Mouse (Mus musculus) activated CD4-positive, CD25-positive, alpha-beta regulatory T cell (primary cell): ENCODE measurements around the gene Ndufb2. TPM values are rescaled to one million over a fixed set of nuclear protein-coding genes. Genes with fewer than 3 reads are reported as not detected.

Source experiments
- polyA plus RNA-seq, 2 experiments: library from polyadenylated mRNA; unstranded; fragments of 100-300 nt; shearing (Covaris generic); gene quantifications; one replicate each; pipeline ENCODE4 v1.2.1; 2017

Ndufb2 gene
- polyA plus RNA-seq, result 100 to 1,000 TPM; 151 to 161 TPM

GRCm38 (mm10) chr6:39592401-39593214 lies at the start of gene Ndufb2:
Gene Ndufb2 (plus strand): TSS chr6:39592574.

GRCm38 (mm10) chr6:39557723-39558261 lies 34.6 kb upstream of the Ndufb2 start, which contains the start of gene Dennd2a:
Gene Dennd2a (minus strand): TSS chr6:39557867.

DNA sequence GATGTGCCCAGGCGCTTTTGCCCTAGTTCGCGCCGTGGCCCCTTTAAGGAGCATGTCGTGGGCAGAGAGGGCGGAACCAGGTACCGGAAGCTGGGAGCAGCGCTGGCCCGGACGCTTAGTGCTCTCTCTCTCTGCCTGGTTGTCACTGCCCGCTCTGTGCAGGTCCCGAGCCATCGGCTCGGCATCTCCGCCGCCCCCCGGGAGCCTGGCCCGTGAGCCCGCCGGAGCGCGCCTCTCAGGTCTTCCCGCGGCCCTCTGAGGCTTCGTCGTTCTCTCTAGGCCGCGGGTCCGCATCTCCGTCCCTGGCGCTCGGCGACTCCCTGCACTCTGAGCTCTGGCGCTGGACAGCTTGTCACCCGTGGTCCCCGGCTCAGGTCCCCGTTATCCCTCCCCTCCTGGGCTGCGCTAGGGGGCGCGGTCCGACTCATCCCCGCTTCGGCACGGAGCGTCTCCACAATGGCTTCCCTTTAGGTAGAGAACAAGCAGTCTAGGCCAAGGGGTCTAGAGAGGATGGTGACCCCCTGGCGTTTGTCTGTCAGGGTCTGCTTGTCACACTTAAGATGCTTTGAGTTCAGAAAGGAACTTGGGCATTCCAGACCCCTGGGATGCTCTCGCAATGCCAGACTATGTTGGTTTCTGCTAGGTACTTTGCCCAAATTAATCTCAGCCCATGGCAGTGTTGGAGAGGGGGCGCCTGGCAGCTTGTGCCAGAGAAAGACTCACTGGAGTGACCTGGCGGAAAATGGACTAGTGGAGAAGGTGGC lies 18.4 kb upstream of the Ndufb2 start, which contains the start of gene Adck2:
Adck2 (plus strand) TSS at position 83 of the 764 bp plus-strand sequence.

GRCm38 (mm10) chr6:39585517-39585916 lies 6.9 kb upstream of the Ndufb2 start, which contains the start of gene Gm42420:
Gene Gm42420 (plus strand): TSS chr6:39585753.

Other genes with a start within 250 kb of the Ndufb2 start
- 10 to 100 TPM; 45.4 to 62.5 TPM for gene Slc37a3, start 214.9 kb upstream of the Ndufb2 start, polyA plus RNA-seq
- 10 to 100 TPM; 56.4 to 78.6 TPM for gene Rab19, start 211.4 kb upstream of the Ndufb2 start, polyA plus RNA-seq
- gene Mkrn1, start 172.1 kb upstream of the Ndufb2 start, polyA plus RNA-seq, result 100 to 1,000 TPM; 193 to 202 TPM
- 1 to 10 TPM in 1 of 2 experiments, under 1 TPM in 1; 0.19 to 1.1 TPM for gene Dennd2a, start 34.7 kb upstream of the Ndufb2 start, polyA plus RNA-seq
- gene Adck2, start 18.7 kb upstream of the Ndufb2 start, polyA plus RNA-seq, result 10 to 100 TPM; 48.7 to 68.9 TPM
- gene Gm42420, start 6.8 kb upstream of the Ndufb2 start, polyA plus RNA-seq, result 1 to 10 TPM; 2.8 to 7.0 TPM
- 10 to 100 TPM; 13.7 to 15.8 TPM for gene Braf, start 132.9 kb downstream of the Ndufb2 start, polyA plus RNA-seq
- 100 to 1,000 TPM; 111 to 142 TPM for gene Mrps33, start 218.4 kb downstream of the Ndufb2 start, polyA plus RNA-seq